Mouse (Mus musculus): Measurements from ENCODE around the gene Zp3. TPM values are rescaled to one million over a fixed set of nuclear protein-coding genes. Genes with fewer than 3 reads are reported as not detected.

Gene Zp3
- total and polyA plus RNA-seq, 3 experiments: not detected

GRCm38 (mm10) chr5:135962492-135963279 lies 17.2 kb upstream of the Zp3 start:
- DNase-seq: peak; percentile 95 to 100

GRCm38 (mm10) chr5:135963280-135963627 lies 16.6 kb upstream of the Zp3 start:
- DNase-seq: no peak
- peak overlapping the region; percentile 97 for H3K27ac ChIP-seq
- WGBS: 14% methylated on average over 6 of the region's 6 CpGs
- intact Hi-C loops (cut with DNase I): no loop called here
- TF ChIP-seq POLR2A (IDR thresholded peaks at IDR 0.05; ENCODE audit: insufficient read depth, low read depth, low read length): no peak
- no peak for TF ChIP-seq CTCF (IDR thresholded peaks at IDR 0.05)
- TF ChIP-seq EP300 (IDR thresholded peaks at IDR 0.05; ENCODE audit: insufficient read depth, low read depth, low read length): no peak
- H3K4me3 ChIP-seq: peak overlapping the region; percentile 83
- peak overlapping the region; percentile 91 for H3K9ac ChIP-seq (ENCODE audit: low read depth, low read length)
- peaks cover 5% of the 10 kb centered on the region for H3K4me1 ChIP-seq (ENCODE audit: control insufficient read depth, insufficient read depth, low read length)
- H3K79me2 ChIP-seq (replicated peaks; ENCODE audit: control insufficient read depth, insufficient read depth, low read length): no peaks in the 10 kb centered on the region
- no peaks in the 10 kb centered on the region for H3K36me3 ChIP-seq (ENCODE audit: control insufficient read depth, insufficient read depth, low read length)
- H3K27me3 ChIP-seq (ENCODE audit: control insufficient read depth, insufficient read depth, low read length): no peaks in the 10 kb centered on the region

More at GRCm38 (mm10) chr5:135962492-135963279, 17.2 kb upstream of the Zp3 start:
- H3K4me1 ChIP-seq (ENCODE audit: control insufficient read depth, insufficient read depth, low read length): peaks cover 8% of the 10 kb centered on the region
- under 1% methylated on average over 64 of the region's 64 CpGs for WGBS
- no peaks in the 10 kb centered on the region for H3K27me3 ChIP-seq (ENCODE audit: control insufficient read depth, insufficient read depth, low read length)
- no peaks in the 10 kb centered on the region for H3K36me3 ChIP-seq (ENCODE audit: control insufficient read depth, insufficient read depth, low read length)
- peak; percentile 28; the same call in 1 of the 2 replicates for TF ChIP-seq CTCF (IDR thresholded peaks at IDR 0.05)
- TF ChIP-seq EP300 (IDR thresholded peaks at IDR 0.05; ENCODE audit: insufficient read depth, low read depth, low read length): peak; percentile 71; the same call in 1 of the 2 replicates
- TF ChIP-seq POLR2A (IDR thresholded peaks at IDR 0.05; ENCODE audit: insufficient read depth, low read depth, low read length): peak; percentile 94
- peak overlapping the region; percentile 83 for H3K4me3 ChIP-seq
- intact Hi-C loops (cut with DNase I): no loop called here
- peak overlapping the region; percentile 97 for H3K27ac ChIP-seq
- peak overlapping the region; percentile 91 for H3K9ac ChIP-seq (ENCODE audit: low read depth, low read length)
- no peaks in the 10 kb centered on the region for H3K79me2 ChIP-seq (replicated peaks; ENCODE audit: control insufficient read depth, insufficient read depth, low read length)

GRCm38 (mm10) chr5:135965501-135965930 lies 14.4 kb upstream of the Zp3 start:
- H3K9ac ChIP-seq (ENCODE audit: low read depth, low read length): no peak overlapping the region; the same call in 1 of the 2 replicates
- H3K4me1 ChIP-seq (ENCODE audit: control insufficient read depth, insufficient read depth, low read length): peaks cover 5% of the 10 kb centered on the region
- TF ChIP-seq CTCF (IDR thresholded peaks at IDR 0.05) (peak; percentile 14; the same call in 1 of the 2 replicates), EP300 (IDR thresholded peaks at IDR 0.05; ENCODE audit: insufficient read depth, low read depth, low read length) (no peak), POLR2A (IDR thresholded peaks at IDR 0.05; ENCODE audit: insufficient read depth, low read depth, low read length) (no peak)
- 13% methylated on average over 24 of the region's 24 CpGs for WGBS
- H3K4me3 ChIP-seq: no peak overlapping the region
- no peaks in the 10 kb centered on the region for H3K36me3 ChIP-seq (ENCODE audit: control insufficient read depth, insufficient read depth, low read length)
- no peak overlapping the region for H3K27ac ChIP-seq
- intact Hi-C loops (cut with DNase I): no loop called here
- no peaks in the 10 kb centered on the region for H3K79me2 ChIP-seq (replicated peaks; ENCODE audit: control insufficient read depth, insufficient read depth, low read length)
- no peak for DNase-seq
- no peaks in the 10 kb centered on the region for H3K27me3 ChIP-seq (ENCODE audit: control insufficient read depth, insufficient read depth, low read length)

GRCm38 (mm10) chr5:135966866-135967265 lies 13.0 kb upstream of the Zp3 start:
- peak; percentile 60 for TF ChIP-seq CTCF (IDR thresholded peaks at IDR 0.05)
- no peak for TF ChIP-seq EP300 (IDR thresholded peaks at IDR 0.05; ENCODE audit: insufficient read depth, low read depth, low read length)
- 59% methylated on average over 9 of the region's 9 CpGs for WGBS
- no peaks in the 10 kb centered on the region for H3K27me3 ChIP-seq (ENCODE audit: control insufficient read depth, insufficient read depth, low read length)
- no peak for DNase-seq
- H3K27ac ChIP-seq: no peak overlapping the region
- intact Hi-C loops (cut with DNase I): no loop called here
- H3K4me3 ChIP-seq: no peak overlapping the region
- H3K9ac ChIP-seq (ENCODE audit: low read depth, low read length): no peak overlapping the region
- H3K4me1 ChIP-seq (ENCODE audit: control insufficient read depth, insufficient read depth, low read length): peaks cover 1% of the 10 kb centered on the region
- H3K79me2 ChIP-seq (replicated peaks; ENCODE audit: control insufficient read depth, insufficient read depth, low read length): no peaks in the 10 kb centered on the region
- H3K36me3 ChIP-seq (ENCODE audit: control insufficient read depth, insufficient read depth, low read length): no peaks in the 10 kb centered on the region

GRCm38 (mm10) chr5:135968781-135969180 lies 11.1 kb upstream of the Zp3 start:
- 58% methylated on average over 1 of the region's 1 CpGs for WGBS

GRCm38 (mm10) chr5:135970247-135970646 lies 9.7 kb upstream of the Zp3 start:
- H3K9ac ChIP-seq (ENCODE audit: low read depth, low read length): no peak overlapping the region
- no peak overlapping the region for H3K27ac ChIP-seq
- 72% methylated on average over 6 of the region's 6 CpGs for WGBS
- H3K4me1 ChIP-seq (ENCODE audit: control insufficient read depth, insufficient read depth, low read length): no peaks in the 10 kb centered on the region
- no peaks in the 10 kb centered on the region for H3K27me3 ChIP-seq (ENCODE audit: control insufficient read depth, insufficient read depth, low read length)
- TF ChIP-seq EP300 (IDR thresholded peaks at IDR 0.05; ENCODE audit: insufficient read depth, low read depth, low read length): no peak
- no peak for TF ChIP-seq POLR2A (IDR thresholded peaks at IDR 0.05; ENCODE audit: insufficient read depth, low read depth, low read length)
- TF ChIP-seq CTCF (IDR thresholded peaks at IDR 0.05): no peak
- no peak overlapping the region for H3K4me3 ChIP-seq
- H3K36me3 ChIP-seq (ENCODE audit: control insufficient read depth, insufficient read depth, low read length): no peaks in the 10 kb centered on the region
- H3K79me2 ChIP-seq (replicated peaks; ENCODE audit: control insufficient read depth, insufficient read depth, low read length): no peaks in the 10 kb centered on the region
- DNase-seq: no peak
- intact Hi-C loops (cut with DNase I): no loop called here

More at GRCm38 (mm10) chr5:135968781-135969180, 11.1 kb upstream of the Zp3 start:
- TF ChIP-seq POLR2A (IDR thresholded peaks at IDR 0.05; ENCODE audit: insufficient read depth, low read depth, low read length) (no peak), EP300 (IDR thresholded peaks at IDR 0.05; ENCODE audit: insufficient read depth, low read depth, low read length) (no peak), CTCF (IDR thresholded peaks at IDR 0.05) (peak; percentile 90)
- Histone ChIP-seq H3K27ac (no peak overlapping the region), H3K79me2 (replicated peaks; ENCODE audit: control insufficient read depth, insufficient read depth, low read length) (no peaks in the 10 kb centered on the region), H3K4me1 (ENCODE audit: control insufficient read depth, insufficient read depth, low read length) (no peaks in the 10 kb centered on the region), H3K4me3 (no peak overlapping the region), H3K36me3 (ENCODE audit: control insufficient read depth, insufficient read depth, low read length) (no peaks in the 10 kb centered on the region), H3K9ac (ENCODE audit: low read depth, low read length) (no peak overlapping the region), H3K27me3 (ENCODE audit: control insufficient read depth, insufficient read depth, low read length) (no peaks in the 10 kb centered on the region)
- intact Hi-C loops (cut with DNase I): loop anchor here (2.0 kb wide), 1 partner anchor 64 kb away; no protein-coding TSS in a partner anchor
- DNase-seq: peak in 1 of 2 experiments; percentile 55
